Mouse (Mus musculus) activated CD4-positive, CD25-positive, alpha-beta regulatory T cell, adult 4 months (primary cell): Measurements from ENCODE around the gene Srsf11. TPM values are rescaled to one million over a fixed set of nuclear protein-coding genes. Genes with fewer than 3 reads are reported as not detected.

Source experiments
- ATAC-seq: one replicate; pipeline ENCODE4 v1.8.0; 2017
- polyA plus RNA-seq, 2 experiments: library from polyadenylated mRNA; unstranded; fragments of 100-300 nt; shearing (Covaris generic); gene quantifications; one replicate each; pipeline ENCODE4 v1.2.1; 2017

Gene Srsf11
- polyA plus RNA-seq, result 100 to 1,000 TPM; 142 to 145 TPM

GRCm38 (mm10) chr3:158036329-158036988 is at the start of gene Srsf11, which contains the start of gene Lrrc40:
Srsf11 (minus strand) TSS chr3:158036639.
Lrrc40 (plus strand) TSS chr3:158036662.
- ATAC-seq, result peak; percentile 86

GRCm38 (mm10) chr3:158077828-158078227 is 41.4 kb upstream of the Srsf11 start:
- ATAC-seq, result no peak

- no peak for ATAC-seq
Observed at GRCm38 (mm10) chr3:158077380-158077772, 40.9 kb upstream of the Srsf11 start.

GRCm38 (mm10) chr3:158076685-158077379 is 40.4 kb upstream of the Srsf11 start:
- ATAC-seq, result peak; percentile 59

GRCm38 (mm10) chr3:158075004-158075403 is 38.6 kb upstream of the Srsf11 start:
- ATAC-seq, result no peak

- ATAC-seq, result no peak
Observed at GRCm38 (mm10) chr3:158068613-158069263, 32.3 kb upstream of the Srsf11 start.

- ATAC-seq, result no peak
Observed at GRCm38 (mm10) chr3:158067916-158068315, 31.5 kb upstream of the Srsf11 start.

GRCm38 (mm10) chr3:158065256-158065655 is 28.8 kb upstream of the Srsf11 start:
- no peak for ATAC-seq

- ATAC-seq, result no peak
Observed at GRCm38 (mm10) chr3:158061811-158062523, 25.5 kb upstream of the Srsf11 start.

GRCm38 (mm10) chr3:158060621-158061291 is 24.3 kb upstream of the Srsf11 start:
- ATAC-seq, result no peak

GRCm38 (mm10) chr3:158049508-158049907 is 13.1 kb upstream of the Srsf11 start:
- no peak for ATAC-seq

GRCm38 (mm10) chr3:158040755-158041154 is 4.3 kb upstream of the Srsf11 start:
- no peak for ATAC-seq

GRCm38 (mm10) chr3:158038106-158038505 is 1.7 kb upstream of the Srsf11 start:
- ATAC-seq, result no peak

- ATAC-seq, result no peak
Observed at GRCm38 (mm10) chr3:158035866-158036265, 573 bp downstream of the Srsf11 start.

GRCm38 (mm10) chr3:158032106-158032505 is 4.3 kb downstream of the Srsf11 start:
- ATAC-seq, result no peak

GRCm38 (mm10) chr3:158031371-158031925 is 5.0 kb downstream of the Srsf11 start:
- ATAC-seq, result peak; percentile 81

- ATAC-seq, result no peak
Observed at GRCm38 (mm10) chr3:158009762-158010320, 26.6 kb downstream of the Srsf11 start.

- no peak for ATAC-seq
Observed at GRCm38 (mm10) chr3:158008647-158009046, 27.8 kb downstream of the Srsf11 start.

GRCm38 (mm10) chr3:157998742-157999369 is 37.6 kb downstream of the Srsf11 start:
- ATAC-seq, result no peak

- ATAC-seq, result no peak
Observed at GRCm38 (mm10) chr3:157995726-157996125, 40.7 kb downstream of the Srsf11 start.

- no peak for ATAC-seq
Observed at GRCm38 (mm10) chr3:157993322-157993721, 43.1 kb downstream of the Srsf11 start.
